Mouse (Mus musculus) spleen, adult 18-20 months (tissue): ENCODE measurements around the gene Gm20388.

Experiments
- DNase-seq, 2 experiments: peaks; one replicate each; pipeline ENCODE4 v3.0.0; 2022; ENCODE audit warnings: mixed read lengths in 2 of 2

Gm20388 gene

DNA sequence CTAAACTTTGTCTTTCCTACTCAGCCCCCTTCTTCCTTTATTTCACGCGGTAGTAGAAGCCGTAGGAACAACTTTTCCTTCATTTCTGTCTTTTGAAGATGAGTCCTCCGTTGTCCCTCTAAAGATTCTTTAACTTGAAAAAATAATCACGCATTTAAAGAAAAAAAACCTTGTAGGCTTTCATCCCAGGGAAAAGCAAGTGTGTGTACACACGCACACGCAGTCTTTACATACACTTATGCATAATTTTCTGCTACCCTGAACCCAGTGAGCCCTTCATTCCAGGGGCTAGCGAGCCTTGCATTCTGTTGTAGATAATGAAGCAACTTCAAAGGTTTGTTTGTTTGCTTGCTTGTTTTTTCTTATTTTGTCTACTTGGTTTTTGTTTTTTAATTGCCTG, 1177.6 kb downstream of the Gm20388 start:
- DNase-seq, result no peak

DNA sequence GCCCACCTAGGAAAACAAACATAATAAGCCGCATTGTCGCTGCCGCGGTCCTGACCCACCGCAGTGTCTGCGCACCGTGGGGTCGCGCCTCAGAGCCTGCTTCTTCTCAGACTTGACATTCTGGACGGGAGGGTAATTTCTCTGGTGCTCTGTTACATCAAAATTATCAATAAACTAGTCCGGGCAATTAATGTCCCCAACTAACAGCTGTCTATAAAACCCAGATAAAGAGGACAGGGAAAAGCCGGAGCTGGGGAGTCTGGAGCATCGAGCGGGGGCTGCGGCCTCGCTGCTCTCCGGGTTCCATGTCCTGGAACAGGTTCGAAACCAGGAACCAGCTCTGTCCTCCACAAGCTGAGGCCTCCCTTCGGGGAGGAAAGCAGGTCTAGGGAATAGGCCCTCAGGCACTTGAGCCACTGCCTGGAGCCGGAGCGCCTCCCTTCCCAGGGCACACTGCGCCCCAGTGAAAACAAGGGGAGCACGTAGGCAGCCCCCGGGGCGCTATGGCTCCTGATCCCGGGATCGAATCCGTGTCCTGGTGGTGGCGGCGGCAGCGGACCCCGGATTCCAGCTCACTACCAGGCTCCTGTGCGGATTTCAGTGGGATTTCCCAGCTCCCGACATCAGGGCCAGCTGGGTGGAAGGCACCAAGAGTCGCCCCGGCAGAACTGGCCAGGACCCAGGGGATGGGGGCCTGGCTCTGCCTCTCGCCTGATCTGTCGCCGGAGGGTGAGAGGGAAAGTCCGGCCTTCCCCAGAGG, 1178.4 kb downstream of the Gm20388 start:
- no peak for DNase-seq

DNA sequence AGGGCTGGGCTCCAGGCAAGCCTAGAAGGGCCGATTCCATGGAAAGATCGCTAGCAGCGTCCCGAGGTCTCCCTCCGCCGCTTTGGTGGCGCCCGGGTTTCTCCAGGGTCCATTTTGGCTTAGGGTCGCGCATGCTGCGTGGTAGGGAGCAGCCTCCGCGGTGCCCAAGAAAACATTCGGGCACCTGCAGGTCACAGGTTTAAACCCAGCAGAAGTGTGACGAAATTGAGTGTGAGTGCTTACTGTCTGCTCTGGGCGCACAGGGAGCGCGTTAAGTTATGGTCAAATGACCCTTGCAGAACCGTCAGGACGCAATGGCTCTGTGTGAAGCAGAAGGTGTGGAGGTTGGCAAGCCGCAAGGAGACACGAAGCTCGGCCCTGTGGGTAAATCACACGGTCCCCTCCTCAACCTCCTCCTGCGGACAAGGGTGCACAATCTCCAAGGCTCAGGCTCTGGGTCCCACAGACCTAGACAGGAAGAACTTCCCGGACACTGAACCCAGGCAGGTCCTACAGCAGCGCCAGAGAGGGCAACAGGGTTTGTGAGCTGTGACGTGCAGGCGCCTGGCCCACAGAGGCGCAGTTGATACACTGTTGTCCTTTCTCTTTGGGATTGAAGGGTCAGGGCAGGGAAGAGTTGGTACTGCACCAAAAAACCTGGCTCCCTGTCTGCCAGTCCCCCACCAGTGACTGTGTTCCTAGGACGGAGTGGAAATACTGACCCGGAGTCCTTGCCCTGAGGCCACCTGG, 1179.2 kb downstream of the Gm20388 start:
- DNase-seq, result no peak

DNA sequence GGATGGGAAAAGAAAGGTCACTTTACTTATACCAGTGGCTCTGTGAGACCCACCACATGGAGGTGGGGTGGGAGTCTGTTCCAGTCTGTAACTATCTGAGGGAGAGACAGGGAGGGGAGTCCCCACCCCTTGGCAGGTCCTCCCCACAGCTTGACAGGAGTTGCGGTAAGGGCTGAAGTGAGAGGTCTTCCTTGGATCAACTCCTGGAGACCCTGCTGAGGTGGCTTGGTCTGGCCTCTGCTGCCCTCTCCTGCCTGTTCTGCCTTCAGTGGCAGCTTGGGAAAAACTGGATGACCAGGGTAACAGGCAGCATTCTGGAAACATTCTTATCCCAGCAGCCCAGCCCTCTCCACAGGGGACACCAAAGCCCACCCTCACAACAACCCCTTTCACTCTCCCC, 1180.1 kb downstream of the Gm20388 start:
- no peak for DNase-seq

DNA sequence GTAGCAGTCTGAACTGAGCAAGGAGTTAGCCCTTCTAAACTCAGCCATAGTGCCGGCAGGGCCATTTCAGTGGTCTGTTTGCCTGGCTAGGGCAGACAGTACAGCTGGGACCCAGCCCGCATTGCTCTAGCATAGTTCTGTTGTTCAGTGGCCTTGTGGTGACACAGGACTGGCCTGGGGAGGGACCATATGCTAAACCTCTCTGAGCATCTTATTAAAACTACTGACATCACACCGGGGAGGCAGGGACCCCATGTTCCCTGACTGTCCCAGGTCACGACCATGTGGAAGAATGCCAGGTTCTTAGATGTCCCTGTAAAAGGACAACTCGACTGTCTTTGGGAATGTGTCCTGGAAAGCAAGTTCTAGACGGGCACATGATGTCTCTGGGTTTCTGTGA, 1181.5 kb downstream of the Gm20388 start:
- no peak for DNase-seq

DNA sequence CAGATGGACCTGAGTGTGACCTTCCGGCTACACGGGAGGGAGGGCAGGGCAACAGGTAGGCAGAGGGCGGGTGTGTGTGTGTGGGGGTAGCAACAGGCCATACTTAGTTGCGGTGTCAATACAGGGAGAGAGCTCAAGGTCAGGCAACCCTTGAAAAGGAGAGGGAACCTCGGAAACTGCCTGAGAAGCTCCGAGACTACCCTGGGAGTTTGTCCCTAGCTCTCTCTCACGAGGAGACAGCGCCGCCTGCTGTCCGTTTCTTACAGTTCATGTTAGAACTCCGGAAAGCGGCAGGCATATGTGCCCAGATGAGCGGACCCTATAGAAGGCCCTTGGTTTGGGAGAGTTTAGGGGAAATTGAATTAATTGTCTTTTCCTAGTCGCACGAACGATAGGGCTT, 1182.0 kb downstream of the Gm20388 start:
- DNase-seq, result peak; percentile 47 to 74

DNA sequence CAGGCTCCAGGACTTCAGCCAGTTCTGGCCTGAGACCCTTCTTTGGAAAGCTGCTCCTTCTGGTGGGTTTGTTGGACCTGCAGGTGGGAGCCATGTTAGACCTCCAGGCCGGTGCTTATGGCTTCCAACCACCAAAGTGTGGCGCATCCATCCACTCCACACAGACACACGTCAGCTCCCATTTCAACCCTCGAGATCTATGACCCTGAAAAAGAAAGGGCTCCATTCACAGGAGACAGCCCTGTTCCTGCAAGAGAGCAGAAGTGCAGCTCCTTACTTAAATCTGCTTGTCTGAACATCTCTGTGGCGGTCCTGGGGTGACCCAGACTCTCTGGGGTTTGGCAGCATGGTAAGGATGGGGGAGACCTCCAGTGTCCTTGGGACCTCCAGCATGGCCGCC, 1182.9 kb downstream of the Gm20388 start:
- no peak for DNase-seq

DNA sequence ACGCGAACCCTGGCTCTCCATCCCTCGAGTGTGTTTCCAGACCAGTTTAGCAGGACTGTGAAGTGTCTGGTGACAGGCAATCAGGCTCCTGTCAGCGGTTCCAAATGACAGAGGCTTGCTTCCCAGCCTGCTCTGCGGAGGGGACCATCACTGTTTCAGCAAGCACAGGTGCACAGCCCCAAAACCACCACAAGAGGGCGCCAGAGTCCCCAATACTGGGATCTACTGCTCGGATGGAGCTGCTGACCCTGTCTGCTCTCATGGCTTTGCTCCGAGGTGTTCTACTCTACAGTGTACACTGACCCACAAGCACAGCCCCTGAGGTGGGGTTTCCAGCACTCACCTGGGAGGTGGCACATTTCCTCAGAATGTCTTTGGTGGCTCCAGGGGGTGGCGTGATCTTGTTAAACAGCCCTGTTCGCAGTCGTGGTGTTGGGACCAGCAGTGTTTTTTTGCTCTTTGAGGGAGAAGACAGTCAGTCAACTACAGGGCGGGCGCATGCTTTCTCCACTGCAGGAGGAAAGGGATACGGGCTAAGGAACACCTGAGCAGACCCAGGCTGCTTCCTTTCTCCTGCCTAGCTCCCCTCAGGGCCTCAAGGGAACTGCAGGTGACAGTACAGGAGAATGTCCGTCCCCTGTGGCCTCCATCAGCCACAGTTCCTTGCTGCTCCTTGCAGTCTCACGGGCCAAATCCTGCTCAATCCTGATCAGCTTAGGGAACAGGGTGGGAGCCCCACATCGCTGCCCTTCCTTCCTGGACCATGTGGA, 1193.6 kb downstream of the Gm20388 start:
- DNase-seq, result peak; percentile 41 to 75

DNA sequence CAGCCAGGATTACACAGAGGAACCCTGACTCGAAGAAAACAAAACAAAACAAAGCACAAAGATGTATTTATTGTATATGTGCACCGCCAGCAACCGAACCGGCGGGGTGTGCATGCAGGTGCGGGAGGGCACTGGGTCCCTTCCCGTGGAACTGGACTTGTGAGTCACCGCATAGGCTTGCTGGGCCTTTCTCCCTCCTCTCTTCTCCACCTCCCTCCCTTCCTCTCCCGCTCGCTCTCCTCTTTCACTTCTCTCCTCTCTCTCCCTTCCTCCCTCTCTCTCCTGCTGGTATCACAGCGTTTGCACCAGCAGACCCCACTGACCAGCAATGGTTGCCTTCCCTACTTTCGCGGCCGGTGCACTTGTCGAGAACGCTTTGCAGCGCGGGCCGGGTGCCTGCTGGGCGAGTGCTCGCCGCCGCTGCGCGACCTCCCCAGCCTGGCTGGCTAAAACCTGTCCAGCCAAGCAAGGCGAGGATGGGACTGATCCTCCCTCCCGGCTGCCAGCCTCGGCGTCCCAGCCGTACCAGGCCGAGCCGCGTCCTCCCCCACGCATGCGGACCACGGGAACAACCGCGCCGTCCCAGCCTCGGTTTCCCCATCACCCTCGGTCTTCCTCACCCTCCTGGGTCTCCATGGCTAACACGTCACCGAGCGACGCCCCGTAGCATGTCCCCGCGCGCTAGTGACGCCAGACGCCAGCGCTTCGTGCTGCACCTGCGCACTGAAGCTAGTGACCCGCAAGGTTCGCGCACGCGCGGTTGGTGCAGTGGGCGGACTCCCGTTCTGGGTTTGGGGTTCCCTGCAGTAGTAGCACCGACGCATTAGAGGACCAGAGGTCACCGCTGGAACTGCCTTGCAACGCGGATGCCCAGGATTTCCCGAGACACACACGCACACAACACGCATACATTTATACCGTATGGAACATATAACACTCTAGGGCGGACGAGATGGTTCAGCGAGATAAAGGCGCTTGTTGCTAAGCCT, 1197.3 kb downstream of the Gm20388 start, which contains the start of gene Mthfsd:
Mthfsd (minus strand) TSS at position 725 of the 989 bp plus-strand sequence.
- DNase-seq, result peak; percentile 98 to 99

DNA sequence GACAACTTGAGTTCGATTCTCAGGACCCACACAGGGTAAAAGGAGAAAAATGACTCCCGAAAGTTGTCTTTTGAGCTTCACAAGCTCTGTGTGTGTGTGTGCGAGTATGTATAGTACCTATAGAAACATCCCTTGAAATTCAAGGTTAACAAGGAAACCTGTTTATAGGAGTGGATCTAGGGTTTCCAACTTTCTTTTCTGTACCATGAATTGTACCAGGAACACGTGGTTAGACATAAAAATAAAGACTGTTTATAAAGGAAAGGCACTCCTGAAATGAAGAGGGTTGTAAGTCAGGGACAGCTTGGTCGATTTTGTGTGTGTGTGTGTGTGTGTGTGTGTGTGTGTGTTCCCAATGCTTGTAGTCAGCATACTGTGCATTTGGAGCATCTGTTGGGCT, 1198.0 kb downstream of the Gm20388 start:
- no peak for DNase-seq

DNA sequence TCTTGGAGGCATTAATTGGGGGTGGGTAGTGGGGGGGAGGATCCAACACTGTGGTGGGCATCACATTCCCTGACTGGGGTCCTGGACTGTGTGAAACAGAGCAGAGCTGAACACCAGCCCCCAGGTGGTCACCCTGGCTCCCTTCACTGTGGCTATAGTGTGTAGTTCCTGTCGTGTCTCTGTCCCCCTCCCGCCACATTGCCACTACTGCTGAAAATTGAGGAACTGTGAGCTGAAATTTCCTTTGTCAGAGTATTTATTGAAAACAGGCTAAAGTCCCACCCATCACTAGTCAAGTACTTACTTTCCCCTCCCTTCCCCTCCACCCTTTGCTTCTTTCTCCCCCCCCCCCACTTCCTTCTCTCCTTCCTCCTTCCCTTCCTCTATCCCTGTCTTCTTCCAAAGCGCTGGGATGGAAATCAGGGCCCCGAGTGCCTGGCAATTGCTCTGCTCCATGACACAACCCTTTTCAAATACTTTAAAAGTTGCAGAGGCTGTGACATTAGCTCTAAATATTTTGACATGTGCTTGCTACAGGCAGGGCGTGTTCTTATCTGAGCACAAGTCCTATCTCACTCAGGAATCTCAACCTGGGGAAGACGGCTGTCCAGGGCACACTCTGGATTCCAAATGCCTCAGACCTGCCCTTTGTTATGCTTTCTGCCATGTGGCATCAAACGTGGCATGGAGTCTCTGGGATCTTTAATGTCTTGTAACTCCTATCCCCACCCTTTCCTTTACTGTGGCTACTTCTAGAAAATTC, 1200.7 kb downstream of the Gm20388 start:
- DNase-seq, result peak in 1 of 2 experiments; percentile 55

DNA sequence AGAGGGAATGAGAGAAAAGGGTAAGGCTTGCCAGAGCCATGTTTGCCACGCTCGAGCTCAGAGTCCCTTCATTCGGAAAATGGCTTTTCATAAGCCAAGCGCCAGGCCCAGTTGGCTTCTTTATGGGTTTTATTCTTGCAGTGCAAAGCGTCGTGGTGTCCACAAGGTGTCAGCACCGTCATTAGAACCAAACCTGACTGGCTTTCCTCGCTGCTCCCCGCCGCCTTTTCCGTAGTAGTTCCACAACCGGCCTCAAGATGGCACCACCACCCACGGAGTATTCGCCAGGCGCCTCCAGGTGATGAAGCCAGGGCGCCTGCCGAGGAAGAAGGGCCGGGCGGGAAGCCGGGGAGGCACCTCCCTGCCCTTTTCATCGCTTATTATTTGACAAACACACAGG, 1202.6 kb downstream of the Gm20388 start:
- DNase-seq, result peak; percentile 88 to 96

DNA sequence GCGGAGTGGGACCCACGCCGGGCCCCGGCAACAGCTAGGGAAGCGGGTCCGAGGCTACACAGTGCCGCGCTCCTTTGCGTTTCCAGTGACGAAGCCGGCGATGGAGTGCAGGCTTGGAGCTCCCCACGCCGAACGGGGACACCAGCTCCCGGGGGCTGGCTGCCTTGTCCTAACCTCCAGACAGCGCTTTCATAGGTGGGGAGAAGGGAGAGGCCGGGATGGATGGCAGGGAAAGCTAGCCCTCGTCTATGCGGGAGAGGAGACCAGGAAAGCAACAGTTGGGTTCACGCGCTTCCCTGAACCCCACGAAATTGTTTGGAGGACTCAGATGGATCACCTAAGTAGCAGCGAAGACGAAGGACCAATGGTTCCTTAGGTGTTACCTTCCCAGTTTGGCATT, 1204.5 kb downstream of the Gm20388 start:
- no peak for DNase-seq

DNA sequence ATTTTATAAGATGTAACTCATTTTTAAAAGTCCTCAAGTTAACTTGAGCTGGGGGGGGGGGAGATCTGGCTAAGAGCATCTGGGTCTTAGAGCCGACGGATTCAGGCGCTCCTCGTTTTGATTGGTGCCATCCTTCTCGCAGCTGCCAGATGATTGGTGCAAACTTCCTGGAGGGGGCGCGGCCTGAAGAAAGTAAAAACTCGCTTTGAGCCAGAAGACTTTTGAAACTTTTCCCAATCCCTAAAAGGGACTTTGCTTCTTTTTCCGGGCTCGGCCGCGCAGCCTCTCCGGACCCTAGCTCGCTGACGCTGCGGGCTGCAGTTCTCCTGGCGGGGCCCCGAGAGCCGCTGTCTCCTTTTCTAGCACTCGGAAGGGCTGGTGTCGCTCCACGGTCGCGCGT, 1205.3 kb downstream of the Gm20388 start, which contains the start of gene Foxc2:
Foxc2 (plus strand) TSS at position 224 of the 400 bp plus-strand sequence.
- DNase-seq, result peak; percentile 58 to 65

DNA sequence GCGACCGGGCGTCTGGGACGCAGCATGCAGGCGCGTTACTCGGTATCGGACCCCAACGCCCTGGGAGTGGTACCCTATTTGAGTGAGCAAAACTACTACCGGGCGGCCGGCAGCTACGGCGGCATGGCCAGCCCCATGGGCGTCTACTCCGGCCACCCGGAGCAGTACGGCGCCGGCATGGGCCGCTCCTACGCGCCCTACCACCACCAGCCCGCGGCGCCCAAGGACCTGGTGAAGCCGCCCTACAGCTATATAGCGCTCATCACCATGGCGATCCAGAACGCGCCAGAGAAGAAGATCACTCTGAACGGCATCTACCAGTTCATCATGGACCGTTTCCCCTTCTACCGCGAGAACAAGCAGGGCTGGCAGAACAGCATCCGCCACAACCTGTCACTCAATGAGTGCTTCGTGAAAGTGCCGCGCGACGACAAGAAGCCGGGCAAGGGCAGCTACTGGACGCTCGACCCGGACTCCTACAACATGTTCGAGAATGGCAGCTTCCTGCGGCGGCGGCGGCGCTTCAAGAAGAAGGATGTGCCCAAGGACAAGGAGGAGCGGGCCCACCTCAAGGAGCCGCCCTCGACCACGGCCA, 1206.0 kb downstream of the Gm20388 start:
- DNase-seq, result no peak

DNA sequence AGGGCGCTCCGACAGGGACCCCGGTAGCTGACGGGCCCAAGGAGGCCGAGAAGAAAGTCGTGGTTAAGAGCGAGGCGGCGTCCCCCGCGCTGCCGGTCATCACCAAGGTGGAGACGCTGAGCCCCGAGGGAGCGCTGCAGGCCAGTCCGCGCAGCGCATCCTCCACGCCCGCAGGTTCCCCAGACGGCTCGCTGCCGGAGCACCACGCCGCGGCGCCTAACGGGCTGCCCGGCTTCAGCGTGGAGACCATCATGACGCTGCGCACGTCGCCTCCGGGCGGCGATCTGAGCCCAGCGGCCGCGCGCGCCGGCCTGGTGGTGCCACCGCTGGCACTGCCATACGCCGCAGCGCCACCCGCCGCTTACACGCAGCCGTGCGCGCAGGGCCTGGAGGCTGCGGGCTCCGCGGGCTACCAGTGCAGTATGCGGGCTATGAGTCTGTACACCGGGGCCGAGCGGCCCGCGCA, 1206.6 kb downstream of the Gm20388 start:
- no peak for DNase-seq

DNA sequence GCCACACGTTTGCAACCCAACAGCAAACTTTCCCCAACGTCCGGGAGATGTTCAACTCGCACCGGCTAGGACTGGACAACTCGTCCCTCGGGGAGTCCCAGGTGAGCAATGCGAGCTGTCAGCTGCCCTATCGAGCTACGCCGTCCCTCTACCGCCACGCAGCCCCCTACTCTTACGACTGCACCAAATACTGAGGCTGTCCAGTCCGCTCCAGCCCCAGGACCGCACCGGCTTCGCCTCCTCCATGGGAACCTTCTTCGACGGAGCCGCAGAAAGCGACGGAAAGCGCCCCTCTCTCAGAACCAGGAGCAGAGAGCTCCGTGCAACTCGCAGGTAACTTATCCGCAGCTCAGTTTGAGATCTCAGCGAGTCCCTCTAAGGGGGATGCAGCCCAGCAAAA, 1207.3 kb downstream of the Gm20388 start:
- no peak for DNase-seq

DNA sequence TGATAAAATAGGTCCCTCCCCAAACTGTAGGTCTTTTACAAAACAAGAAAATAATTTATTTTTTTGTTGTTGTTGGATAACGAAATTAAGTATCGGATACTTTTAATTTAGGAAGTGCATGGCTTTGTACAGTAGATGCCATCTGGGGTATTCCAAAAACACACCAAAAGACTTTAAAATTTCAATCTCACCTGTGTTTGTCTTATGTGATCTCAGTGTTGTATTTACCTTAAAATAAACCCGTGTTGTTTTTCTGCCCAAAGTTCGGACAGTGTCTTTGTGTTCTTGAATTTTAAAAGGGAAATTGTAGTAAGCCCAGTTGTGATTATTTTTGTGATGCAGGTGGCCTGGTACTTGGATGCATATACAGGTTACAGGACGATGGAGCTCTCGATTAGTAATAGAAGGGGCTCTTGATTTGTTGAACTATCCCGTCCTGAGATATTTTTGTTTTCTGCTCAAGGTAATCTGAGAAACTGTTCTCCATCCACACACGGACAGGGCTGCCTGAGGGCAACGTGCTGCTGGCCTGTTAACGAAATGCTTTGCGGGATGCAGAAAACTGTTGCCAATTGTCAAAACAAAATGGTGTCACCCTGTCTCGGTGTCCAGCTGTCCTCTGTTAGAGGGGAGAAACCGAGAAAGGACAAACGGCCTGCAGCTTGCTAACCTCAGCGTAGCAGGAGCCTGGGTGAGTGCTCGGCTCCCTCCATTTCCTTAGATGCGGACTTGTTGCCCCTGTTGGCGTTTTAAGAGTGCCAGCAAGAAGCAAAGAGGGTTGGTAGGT, 1208.2 kb downstream of the Gm20388 start:
- no peak for DNase-seq

DNA sequence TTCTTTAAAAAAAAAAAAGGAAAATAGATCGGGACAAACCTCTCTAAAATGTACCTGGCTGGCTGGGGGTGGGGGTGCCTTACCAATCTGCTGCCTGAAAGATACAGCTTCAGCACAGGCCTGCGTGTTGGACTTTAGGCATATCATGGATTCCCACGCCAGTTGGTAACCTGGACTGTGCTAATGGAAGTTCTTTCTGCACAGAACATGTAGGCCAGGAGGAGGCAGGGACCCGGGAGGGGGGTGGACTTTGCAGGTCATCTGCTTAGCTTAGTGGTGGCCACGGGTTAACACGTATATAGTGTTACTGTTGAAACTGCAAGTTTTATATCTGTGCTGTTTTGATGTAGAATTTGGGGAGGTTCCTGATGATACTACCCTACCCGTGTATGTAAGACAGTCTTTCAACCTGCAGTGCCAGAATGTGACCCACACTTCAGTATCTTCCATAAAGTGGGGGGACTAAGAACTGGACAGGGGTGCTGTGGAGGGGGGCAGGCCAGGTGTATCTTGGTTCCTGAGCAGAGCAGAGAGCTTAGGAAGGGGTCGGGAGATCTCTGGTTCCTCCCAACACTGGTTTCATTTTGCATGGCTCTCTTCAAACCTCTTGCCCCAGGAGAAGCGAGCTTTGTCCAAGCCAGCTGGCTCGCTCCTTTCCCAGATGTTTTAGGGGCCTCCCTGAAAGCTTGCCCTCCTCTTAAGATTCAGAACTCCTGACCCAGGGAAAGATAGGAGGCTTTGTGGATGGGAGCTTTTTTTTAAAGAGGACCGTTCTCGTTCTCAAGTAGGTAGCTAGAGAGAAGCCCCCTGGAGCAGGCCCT, 1209.2 kb downstream of the Gm20388 start:
- DNase-seq, result no peak
